Mouse (Mus musculus) ES-Bruce4 (cell line): ENCODE data around the gene Avil. TPM values are rescaled to one million over a fixed set of nuclear protein-coding genes. Genes with fewer than 3 reads are reported as not detected.

Source experiments
- H3K27ac ChIP-seq: 2 replicates; pipeline ENCODE4 v1.5.1; 2012; ENCODE audit warnings: low read length, inconsistent platforms; ENCODE audit not compliant: insufficient read depth
- H3K27me3 ChIP-seq: 2 replicates; pipeline ENCODE4 v1.6.1; 2012; ENCODE audit warnings: mild to moderate bottlenecking, low read length, inconsistent platforms; ENCODE audit not compliant: control insufficient read depth, poor library complexity, insufficient read depth, severe bottlenecking
- H3K36me3 ChIP-seq: 2 replicates; pipeline ENCODE4 v1.6.1; 2012; ENCODE audit warnings: inconsistent platforms, mild to moderate bottlenecking, low read length, moderate library complexity; ENCODE audit not compliant: control insufficient read depth, poor library complexity, insufficient read depth, severe bottlenecking
- H3K4me1 ChIP-seq: one replicate; pipeline ENCODE4 v1.8.1; 2011; ENCODE audit warnings: low read length; ENCODE audit not compliant: control insufficient read depth, insufficient read depth
- H3K4me3 ChIP-seq: 2 replicates; pipeline ENCODE4 v1.5.1; 2011; ENCODE audit warnings: low read depth, mild to moderate bottlenecking, low read length
- H3K9ac ChIP-seq: 2 replicates; pipeline ENCODE4 v1.6.1; 2012; ENCODE audit warnings: low read depth, mild to moderate bottlenecking, inconsistent platforms; ENCODE audit not compliant: poor library complexity, severe bottlenecking
- H3K9me3 ChIP-seq: replicated peaks from 2 replicates; pipeline ENCODE4 v1.6.1; 2012; ENCODE audit warnings: mild to moderate bottlenecking, low read length, inconsistent platforms; ENCODE audit not compliant: control insufficient read depth, poor library complexity, insufficient read depth, severe bottlenecking
- CTCF ChIP-seq: IDR thresholded peaks from one replicate; pipeline ENCODE4 v1.8.1; 2011; ENCODE audit warnings: low read depth, low read length
- EP300 ChIP-seq: IDR thresholded peaks from 2 replicates; pipeline ENCODE4 v1.6.1; 2011; ENCODE audit warnings: low read depth, low read length; ENCODE audit not compliant: insufficient read depth
- POLR2A ChIP-seq: IDR thresholded peaks from one replicate; pipeline ENCODE4 v1.8.1; 2011; ENCODE audit warnings: low read length; ENCODE audit not compliant: insufficient read depth
- polyA plus RNA-seq: library from polyadenylated mRNA; stranded (reverse); fragments of >200 nt; gene quantifications from 2 replicates; pipeline ENCODE4 v1.2.4, GENCODE M21; 2011; ENCODE audit warnings: low read depth; ENCODE audit not compliant: missing spikeins, insufficient read depth, insufficient read length

Gene Avil
- polyA plus RNA-seq, 1 experiment, result 0.19 TPM

DNA sequence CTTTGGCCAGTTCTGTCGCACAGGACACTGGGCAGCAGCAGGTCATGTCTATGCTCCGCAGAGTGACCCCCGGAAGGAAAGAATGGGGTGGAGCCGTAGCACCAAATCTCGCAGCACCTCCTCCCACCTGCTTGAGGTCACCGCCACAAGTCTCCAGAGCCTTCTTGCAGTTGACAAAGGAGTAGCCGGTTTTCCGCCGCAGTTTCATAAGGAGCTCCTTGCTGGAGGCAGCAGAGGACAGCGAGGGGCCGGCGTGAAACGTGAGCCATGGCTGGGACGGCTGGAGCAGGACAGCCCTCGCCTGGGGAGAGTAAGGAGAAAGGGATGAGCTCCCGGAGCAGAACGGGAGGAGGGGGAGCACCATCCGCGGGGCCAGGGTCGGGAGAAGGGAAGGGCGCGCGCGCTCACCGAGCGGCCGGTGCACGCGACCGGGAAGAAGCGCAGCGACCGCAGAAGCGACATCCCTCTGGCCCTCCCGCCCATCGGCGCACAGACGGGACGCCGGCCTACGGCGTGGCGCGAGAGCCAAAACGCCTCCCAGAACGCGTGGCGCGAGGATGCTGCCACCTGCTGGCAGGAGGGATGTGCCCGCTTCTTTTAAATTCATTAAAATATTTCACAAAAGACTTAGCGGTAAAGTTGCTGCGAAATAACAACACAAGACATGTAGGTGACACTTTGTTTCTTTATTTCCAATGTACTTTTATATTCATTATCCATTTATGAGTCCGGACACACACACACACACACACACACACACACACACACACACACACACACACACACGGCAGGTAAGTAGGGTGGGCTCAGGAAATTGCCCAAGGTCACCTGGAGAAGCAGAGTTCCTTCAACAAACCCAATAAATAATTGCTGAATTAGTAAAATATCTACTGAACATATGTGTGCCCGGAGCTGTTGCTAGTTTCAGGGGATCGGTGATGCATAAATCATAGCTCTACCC, 30.1 kb downstream of the Avil start, which contains the start of gene Tsfm:
Gene Tsfm (minus strand): TSS at position 505 of the 961 bp plus-strand sequence.
- no peaks in the 10 kb centered on the region for H3K4me1 ChIP-seq
- H3K27me3 ChIP-seq, result no peaks in the 10 kb centered on the region
- peaks cover 21% of the 10 kb centered on the region for H3K36me3 ChIP-seq
- TF ChIP-seq CTCF (peak; percentile 86), EP300 (peak; percentile 66; the same call in 1 of the 2 replicates), POLR2A (no peak)
- no peaks in the 10 kb centered on the region for H3K9me3 ChIP-seq
- H3K4me3 ChIP-seq, result peak within 1 kb of the TSS; percentile 93
- 0 out of 2 replicates have a peak within 1 kb of the TSS, but pooled peaks have one; percentile 4 for H3K27ac ChIP-seq
- peak within 1 kb of the TSS; percentile 79 for H3K9ac ChIP-seq

DNA sequence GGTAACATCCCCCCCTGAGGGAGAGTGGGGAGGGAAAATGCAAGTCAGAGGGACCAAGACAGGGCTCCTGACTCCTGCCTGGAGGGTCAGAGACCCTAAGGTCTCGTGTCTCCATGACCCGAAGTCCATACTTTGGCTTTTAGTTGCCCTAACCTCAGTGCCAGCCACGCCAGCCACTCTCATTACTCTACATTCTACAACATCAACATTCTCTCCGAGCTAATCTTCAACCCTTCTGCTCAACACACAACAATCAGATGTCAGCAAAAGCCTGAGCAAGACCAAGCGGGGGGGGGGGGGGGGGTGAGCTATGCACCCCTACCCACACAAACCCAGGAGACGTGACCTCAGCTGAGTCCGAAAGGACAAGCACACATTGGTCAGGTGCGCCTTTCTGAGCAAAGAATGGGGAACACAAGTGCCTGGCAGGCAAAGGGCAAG, 32.8 kb downstream of the Avil start:
- Histone ChIP-seq H3K27me3 (no peaks in the 10 kb centered on the region), H3K4me3 (no peak overlapping the region)
- TF ChIP-seq CTCF (no peak), POLR2A (no peak), EP300 (no peak)

DNA sequence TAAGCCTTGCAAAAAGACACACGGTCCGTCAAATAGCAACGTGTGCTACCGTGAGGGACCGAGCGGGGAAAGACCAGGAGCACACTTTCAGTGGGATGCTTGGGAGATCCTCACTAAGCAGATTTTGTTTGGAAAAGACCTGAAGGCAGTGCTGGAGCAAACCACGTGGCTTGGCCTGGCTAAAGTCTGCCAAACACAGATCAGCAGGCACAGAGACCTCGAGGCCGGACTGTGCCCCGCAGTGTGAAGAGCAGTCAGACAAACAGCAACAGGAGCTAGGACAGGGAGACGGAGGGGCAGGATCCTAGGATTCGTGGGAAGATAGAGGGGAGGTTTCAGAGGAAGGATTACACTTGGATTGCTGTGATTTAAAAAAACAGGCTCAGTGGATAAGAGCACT, 35.8 kb downstream of the Avil start:
- TF ChIP-seq CTCF (no peak), POLR2A (no peak)
- H3K27me3 ChIP-seq, result no peaks in the 10 kb centered on the region

More for the DNA sequence above, 32.8 kb downstream of the Avil start:
- no peaks in the 10 kb centered on the region for H3K9me3 ChIP-seq
- H3K27ac ChIP-seq, result no peak overlapping the region
- no peak overlapping the region for H3K9ac ChIP-seq
- H3K36me3 ChIP-seq, result peaks cover 5% of the 10 kb centered on the region
- H3K4me1 ChIP-seq, result no peaks in the 10 kb centered on the region

DNA sequence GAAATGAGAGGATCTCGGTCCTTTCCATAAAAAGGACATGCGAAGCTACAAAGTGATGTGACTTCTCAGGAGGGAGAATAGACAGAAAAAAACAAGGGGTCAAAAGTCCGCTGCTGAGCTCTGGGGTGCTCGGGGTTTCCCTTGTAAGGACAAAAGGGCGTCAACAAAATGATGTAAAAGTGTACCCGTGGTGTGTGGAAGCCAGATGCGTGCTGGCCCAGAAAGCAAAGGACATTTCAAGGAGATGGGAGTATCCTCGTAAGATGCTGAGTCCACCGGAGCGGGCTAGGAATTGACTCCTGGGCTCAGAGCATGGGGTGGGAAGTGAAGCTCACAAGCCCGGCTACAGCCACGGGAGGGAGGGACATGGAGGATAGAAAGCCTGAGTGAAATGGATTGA, 37.1 kb downstream of the Avil start:
- no peaks in the 10 kb centered on the region for H3K9me3 ChIP-seq
- TF ChIP-seq POLR2A, result no peak
- TF ChIP-seq EP300, result no peak
- no peak for TF ChIP-seq CTCF
- H3K27ac ChIP-seq, result no peak overlapping the region
- no peaks in the 10 kb centered on the region for H3K4me1 ChIP-seq
- no peaks in the 10 kb centered on the region for H3K27me3 ChIP-seq
- H3K9ac ChIP-seq, result no peak overlapping the region
- no peak overlapping the region for H3K4me3 ChIP-seq
- no peaks in the 10 kb centered on the region for H3K36me3 ChIP-seq

More for the DNA sequence above, 35.8 kb downstream of the Avil start:
- Histone ChIP-seq H3K4me1 (no peaks in the 10 kb centered on the region), H3K9me3 (no peaks in the 10 kb centered on the region), H3K9ac (no peak overlapping the region), H3K4me3 (no peak overlapping the region), H3K36me3 (no peaks in the 10 kb centered on the region), H3K27ac (no peak overlapping the region)

DNA sequence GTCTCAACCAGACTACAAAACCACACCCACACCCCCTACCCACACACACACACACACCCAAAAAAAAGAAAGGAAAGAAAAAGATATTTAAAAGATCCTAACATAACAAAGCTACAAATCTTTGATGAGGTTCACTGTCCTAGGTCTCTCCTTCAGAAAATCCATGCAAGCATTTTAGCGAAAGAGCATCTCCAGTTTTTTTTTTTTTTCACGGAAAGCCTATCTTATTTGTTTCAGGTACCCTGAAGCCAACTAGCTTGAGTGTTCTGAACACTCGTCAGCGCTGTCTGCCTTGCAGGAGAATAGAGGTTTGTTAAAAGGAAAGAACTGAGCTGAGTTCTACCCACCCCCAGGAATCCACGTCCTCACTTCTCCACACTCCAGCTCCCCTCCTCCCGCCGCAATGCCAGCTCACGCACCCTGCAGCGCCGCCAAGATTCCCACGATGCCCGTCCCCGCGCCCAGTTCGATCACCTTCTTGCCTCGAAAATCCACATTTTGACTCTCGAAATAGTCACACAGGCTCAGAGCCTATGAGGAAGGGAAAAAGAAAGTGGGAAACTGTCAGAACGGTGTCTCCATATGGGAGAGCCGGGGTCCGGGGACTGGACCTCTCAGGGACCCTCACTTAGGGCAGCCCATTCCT, 40.2 kb downstream of the Avil start:
- 0 out of 2 replicates have a peak, but pooled peaks cover 4% of the 10 kb centered on the region for H3K36me3 ChIP-seq
- H3K27ac ChIP-seq, result no peak overlapping the region
- H3K4me3 ChIP-seq, result peak overlapping the region; percentile 80

DNA sequence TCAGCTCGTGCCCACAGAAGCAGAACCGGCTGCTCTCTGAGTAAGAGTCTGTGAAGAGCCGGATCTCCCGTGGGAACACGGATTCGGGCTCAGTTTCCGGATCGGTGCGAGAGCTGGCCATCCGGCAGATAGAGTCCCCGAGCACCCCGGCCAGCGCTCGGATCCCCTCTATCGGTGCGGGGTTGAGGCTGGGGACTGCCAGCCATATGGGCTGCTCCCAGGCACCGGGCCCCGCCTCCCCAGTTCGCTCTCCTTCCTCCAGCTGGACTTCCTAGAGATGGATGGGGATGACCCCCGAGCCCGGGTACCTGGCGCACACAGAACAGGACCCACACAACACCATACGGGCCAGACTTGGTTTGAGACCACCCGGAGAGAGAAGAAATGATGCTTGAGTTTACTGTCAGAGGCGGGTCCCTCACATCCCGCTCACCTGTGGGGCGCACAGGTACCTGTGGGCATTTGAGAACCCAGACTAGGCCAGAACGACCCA, 40.8 kb downstream of the Avil start, which contains the start of the genes Mettl1 and Eef1akmt3:
Gene Mettl1 (plus strand): TSS at position 141 of the 493 bp plus-strand sequence.
Gene Eef1akmt3 (minus strand): TSS at position 240 of the 493 bp plus-strand sequence.
- Histone ChIP-seq H3K27ac (no peak within 1 kb of the TSS), H3K36me3 (0 out of 2 replicates have a peak, but pooled peaks cover 4% of the 10 kb centered on the region), H3K9me3 (no peaks in the 10 kb centered on the region), H3K4me1 (no peaks in the 10 kb centered on the region), H3K27me3 (no peaks in the 10 kb centered on the region), H3K4me3 (peak within 1 kb of the TSS; percentile 80), H3K9ac (peak within 1 kb of the TSS; percentile 75)
- TF ChIP-seq CTCF, result no peak
- no peak for TF ChIP-seq POLR2A
- no peak for TF ChIP-seq EP300

More for the DNA sequence above, 40.2 kb downstream of the Avil start:
- no peaks in the 10 kb centered on the region for H3K4me1 ChIP-seq
- peak overlapping the region; percentile 75 for H3K9ac ChIP-seq
- H3K27me3 ChIP-seq, result no peaks in the 10 kb centered on the region
- no peaks in the 10 kb centered on the region for H3K9me3 ChIP-seq
- no peak for TF ChIP-seq POLR2A
- TF ChIP-seq EP300, result no peak
- TF ChIP-seq CTCF, result no peak
